Mouse (Mus musculus): ENCODE measurements around the gene Mybpc3. TPM values are rescaled to one million over a fixed set of nuclear protein-coding genes. Genes with fewer than 3 reads are reported as not detected.

Gene Mybpc3
- 8.5 and 12.8 TPM in 2 replicates for polyA plus RNA-seq (2012; rRNA removed)

GRCm38 (mm10) chr2:91117585-91118275 lies at the start of gene Mybpc3:
Gene Mybpc3, plus strand, starts transcription at chr2:91118144.

GRCm38 (mm10) chr2:91070076-91070800 lies 47.7 kb upstream of the Mybpc3 start, which contains the start of gene Slc39a13:
Gene Slc39a13, minus strand, starts transcription at chr2:91070417.

GRCm38 (mm10) chr2:91081775-91082695 lies 35.9 kb upstream of the Mybpc3 start, which contains the start of gene Spi1:
Gene Spi1, plus strand, starts transcription at chr2:91082390.

GRCm38 (mm10) chr2:91183711-91184405 lies 65.9 kb downstream of the Mybpc3 start, which contains the start of gene Madd:
Gene Madd, minus strand, starts transcription at chr2:91183837.

Other genes starting within 250 kb of the Mybpc3 start
- gene C1qtnf4, start 232.3 kb upstream of the Mybpc3 start, polyA plus RNA-seq (2012; rRNA removed) = 12.7 and 16.8 TPM in 2 replicates
- gene Kbtbd4, start 213.4 kb upstream of the Mybpc3 start, polyA plus RNA-seq (2012; rRNA removed) = 27.0 and 36.5 TPM in 2 replicates
- 142 and 152 TPM in 2 replicates for gene Ndufs3, start 213.3 kb upstream of the Mybpc3 start, polyA plus RNA-seq (2012; rRNA removed)
- 123 and 128 TPM in 2 replicates for gene Celf1, start 177.8 kb upstream of the Mybpc3 start, polyA plus RNA-seq (2012; rRNA removed)
- 1.1 and 4.6 TPM in 2 replicates for gene Rapsn, start 82.5 kb upstream of the Mybpc3 start, polyA plus RNA-seq (2012; rRNA removed)
- 256 and 367 TPM in 2 replicates for gene Psmc3, start 64.1 kb upstream of the Mybpc3 start, polyA plus RNA-seq (2012; rRNA removed)
- 25.8 and 37.7 TPM in 2 replicates for gene Slc39a13, start 47.7 kb upstream of the Mybpc3 start, polyA plus RNA-seq (2012; rRNA removed)
- gene Spi1, start 35.8 kb upstream of the Mybpc3 start, polyA plus RNA-seq (2012; rRNA removed) = 3.5 and 4.8 TPM in 2 replicates
- 37.2 and 58.5 TPM in 2 replicates for gene Madd, start 65.7 kb downstream of the Mybpc3 start, polyA plus RNA-seq (2012; rRNA removed)
- gene Nr1h3, start 84.7 kb downstream of the Mybpc3 start, polyA plus RNA-seq (2012; rRNA removed) = 3.1 TPM in 2 replicates
- 20.4 and 35.5 TPM in 2 replicates for gene Acp2, start 84.7 kb downstream of the Mybpc3 start, polyA plus RNA-seq (2012; rRNA removed)
- 14.6 and 23.9 TPM in 2 replicates for gene Ddb2, start 118.8 kb downstream of the Mybpc3 start, polyA plus RNA-seq (2012; rRNA removed)
- 33.8 and 60.3 TPM in 2 replicates for gene Pacsin3, start 137.8 kb downstream of the Mybpc3 start, polyA plus RNA-seq (2012; rRNA removed)
- gene Arfgap2, start 146.8 kb downstream of the Mybpc3 start, polyA plus RNA-seq (2012; rRNA removed) = 52.3 and 71.9 TPM in 2 replicates

Data from central nervous system, embryonic 11.5 days (tissue).